Mouse (Mus musculus): ENCODE measurements around the gene Ddc. TPM values are rescaled to one million over a fixed set of nuclear protein-coding genes. Genes with fewer than 3 reads are reported as not detected.

Gene Ddc
- polyA plus RNA-seq, 1 experiment: 0.78 TPM

DNA sequence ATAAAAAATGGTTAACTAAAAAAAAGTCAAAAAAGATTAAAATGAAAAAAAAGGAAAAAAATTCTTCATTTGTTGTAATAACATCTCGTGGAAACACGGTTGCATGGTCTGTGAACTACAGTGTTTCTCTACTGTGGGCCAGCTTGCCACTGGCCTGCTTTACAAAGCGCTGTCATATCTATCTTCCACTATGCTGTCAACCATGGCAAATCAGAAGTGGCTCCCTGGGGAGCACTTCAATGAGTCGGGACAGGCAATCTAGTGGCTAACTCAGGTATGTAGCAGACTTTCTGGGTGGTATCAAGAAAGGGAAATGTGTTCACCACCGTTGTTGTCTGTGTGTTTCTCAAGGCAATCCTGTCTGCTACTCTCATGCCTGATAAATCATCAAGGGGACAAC is 33.7 kb upstream of the Ddc start:
- TF ChIP-seq POLR2A (IDR thresholded peaks at IDR 0.05; ENCODE audit: control insufficient read depth, extremely low read depth, insufficient read depth, low read length, poor library complexity) (no peak), CTCF (IDR thresholded peaks at IDR 0.05; ENCODE audit: borderline replicate concordance, control insufficient read depth, extremely low read depth, insufficient read depth, low read length, poor library complexity) (no peak)
- no peak overlapping the region for H3K27ac ChIP-seq (ENCODE audit: control insufficient read depth, insufficient read depth, low read length)
- no peaks in the 10 kb centered on the region for H3K4me1 ChIP-seq (replicated peaks; ENCODE audit: control insufficient read depth, insufficient read depth, low read length)
- no peak for DNase-seq
- H3K27me3 ChIP-seq (ENCODE audit: control insufficient read depth, insufficient read depth, low read length): no peaks in the 10 kb centered on the region
- no peaks in the 10 kb centered on the region for H3K36me3 ChIP-seq (ENCODE audit: control insufficient read depth, insufficient read depth, low read length)
- 90% methylated on average over 5 of the region's 5 CpGs for WGBS
- no peak overlapping the region for H3K4me3 ChIP-seq (ENCODE audit: control insufficient read depth, insufficient read depth, low read length)

GRCm38 (mm10) chr11:11930527-11930926 is 32.6 kb upstream of the Ddc start:
- H3K27ac ChIP-seq (ENCODE audit: control insufficient read depth, insufficient read depth, low read length): no peak overlapping the region
- H3K4me3 ChIP-seq (ENCODE audit: control insufficient read depth, insufficient read depth, low read length): no peak overlapping the region
- 92% methylated on average over 11 of the region's 11 CpGs for whole genome bisulfite sequencing
- H3K4me1 ChIP-seq (replicated peaks; ENCODE audit: control insufficient read depth, insufficient read depth, low read length): no peaks in the 10 kb centered on the region
- H3K36me3 ChIP-seq (ENCODE audit: control insufficient read depth, insufficient read depth, low read length): no peaks in the 10 kb centered on the region
- H3K27me3 ChIP-seq (ENCODE audit: control insufficient read depth, insufficient read depth, low read length): no peaks in the 10 kb centered on the region
- DNase-seq: no peak
- TF ChIP-seq POLR2A (IDR thresholded peaks at IDR 0.05; ENCODE audit: control insufficient read depth, extremely low read depth, insufficient read depth, low read length, poor library complexity) (no peak), CTCF (IDR thresholded peaks at IDR 0.05; ENCODE audit: borderline replicate concordance, control insufficient read depth, extremely low read depth, insufficient read depth, low read length, poor library complexity) (no peak)

DNA sequence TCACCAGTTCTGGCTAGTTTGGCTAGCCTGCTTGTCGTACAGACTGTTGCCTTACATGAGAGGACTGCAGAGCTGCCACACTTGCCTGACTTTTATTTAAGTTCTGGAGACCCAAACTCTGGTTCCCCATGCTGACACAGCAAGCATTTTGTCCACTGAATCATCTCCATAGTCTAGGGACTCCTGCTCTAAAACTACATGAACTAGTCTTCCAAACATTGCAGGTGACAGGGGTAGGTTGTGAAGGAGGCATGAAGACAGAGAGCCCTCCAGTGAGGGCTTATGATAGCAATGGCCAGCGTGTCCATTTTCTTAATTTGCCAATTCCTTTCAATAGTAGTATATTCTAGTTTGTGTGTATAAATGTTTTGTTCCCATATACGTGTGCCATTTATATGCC is 31.1 kb upstream of the Ddc start:
- no peak for TF ChIP-seq POLR2A (IDR thresholded peaks at IDR 0.05; ENCODE audit: control insufficient read depth, extremely low read depth, insufficient read depth, low read length, poor library complexity)
- no peak for TF ChIP-seq CTCF (IDR thresholded peaks at IDR 0.05; ENCODE audit: borderline replicate concordance, control insufficient read depth, extremely low read depth, insufficient read depth, low read length, poor library complexity)
- Histone ChIP-seq H3K4me1 (replicated peaks; ENCODE audit: control insufficient read depth, insufficient read depth, low read length) (no peaks in the 10 kb centered on the region), H3K4me3 (ENCODE audit: control insufficient read depth, insufficient read depth, low read length) (no peak overlapping the region), H3K27me3 (ENCODE audit: control insufficient read depth, insufficient read depth, low read length) (no peaks in the 10 kb centered on the region), H3K36me3 (ENCODE audit: control insufficient read depth, insufficient read depth, low read length) (no peaks in the 10 kb centered on the region), H3K27ac (ENCODE audit: control insufficient read depth, insufficient read depth, low read length) (no peak overlapping the region)
- 91% methylated on average over 3 of the region's 3 CpGs for WGBS
- no peak for DNase-seq

DNA sequence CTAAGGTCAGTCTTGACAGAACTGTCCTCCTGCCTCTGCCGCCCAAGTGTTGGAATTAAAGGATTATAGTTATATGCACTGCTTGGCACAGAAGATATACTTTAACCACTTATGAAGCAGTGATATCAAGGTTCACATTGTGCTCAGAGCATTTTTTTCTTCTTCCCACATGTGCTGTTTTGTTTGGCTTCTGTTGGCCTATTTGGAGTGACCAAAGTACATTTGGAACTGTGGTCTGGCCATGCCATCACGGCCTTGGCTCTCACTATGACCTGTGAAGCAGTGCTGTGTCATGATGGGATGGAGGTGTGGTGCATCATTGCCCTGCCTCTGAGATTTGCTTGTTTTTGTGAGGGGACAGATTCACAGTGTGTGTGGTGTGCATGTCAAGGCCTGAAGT is 30.6 kb upstream of the Ddc start:
- WGBS: 95% methylated on average over 2 of the region's 2 CpGs
- no peaks in the 10 kb centered on the region for H3K27me3 ChIP-seq (ENCODE audit: control insufficient read depth, insufficient read depth, low read length)
- no peak overlapping the region for H3K4me3 ChIP-seq (ENCODE audit: control insufficient read depth, insufficient read depth, low read length)
- TF ChIP-seq POLR2A (IDR thresholded peaks at IDR 0.05; ENCODE audit: control insufficient read depth, extremely low read depth, insufficient read depth, low read length, poor library complexity): no peak
- no peak for TF ChIP-seq CTCF (IDR thresholded peaks at IDR 0.05; ENCODE audit: borderline replicate concordance, control insufficient read depth, extremely low read depth, insufficient read depth, low read length, poor library complexity)
- no peaks in the 10 kb centered on the region for H3K4me1 ChIP-seq (replicated peaks; ENCODE audit: control insufficient read depth, insufficient read depth, low read length)
- H3K36me3 ChIP-seq (ENCODE audit: control insufficient read depth, insufficient read depth, low read length): no peaks in the 10 kb centered on the region
- no peak overlapping the region for H3K27ac ChIP-seq (ENCODE audit: control insufficient read depth, insufficient read depth, low read length)
- no peak for DNase-seq

DNA sequence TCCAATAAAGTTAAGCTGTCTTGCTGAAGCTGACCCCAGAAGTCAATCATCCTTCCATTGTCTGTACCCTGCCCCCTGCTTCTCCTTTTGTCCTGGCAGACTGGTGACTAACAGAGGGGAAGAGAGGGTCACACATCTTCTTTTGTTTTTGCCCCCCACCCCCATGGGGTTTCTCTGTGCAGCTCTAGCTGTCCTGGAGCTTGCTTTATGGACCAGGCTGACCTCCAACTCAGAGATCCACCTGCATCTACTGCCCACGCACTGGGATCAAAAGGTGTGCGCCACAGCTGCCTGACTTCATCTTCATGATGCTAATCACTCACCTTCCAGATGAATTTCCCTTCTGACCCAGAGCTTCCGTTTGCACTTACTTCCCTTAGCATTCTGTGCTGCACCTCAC is 26.0 kb upstream of the Ddc start:
- TF ChIP-seq CTCF (IDR thresholded peaks at IDR 0.05; ENCODE audit: borderline replicate concordance, control insufficient read depth, extremely low read depth, insufficient read depth, low read length, poor library complexity) (no peak), POLR2A (IDR thresholded peaks at IDR 0.05; ENCODE audit: control insufficient read depth, extremely low read depth, insufficient read depth, low read length, poor library complexity) (no peak)
- no peaks in the 10 kb centered on the region for H3K4me1 ChIP-seq (replicated peaks; ENCODE audit: control insufficient read depth, insufficient read depth, low read length)
- H3K27me3 ChIP-seq (ENCODE audit: control insufficient read depth, insufficient read depth, low read length): no peaks in the 10 kb centered on the region
- H3K27ac ChIP-seq (ENCODE audit: control insufficient read depth, insufficient read depth, low read length): no peak overlapping the region
- H3K4me3 ChIP-seq (ENCODE audit: control insufficient read depth, insufficient read depth, low read length): no peak overlapping the region
- DNase-seq: no peak
- no peaks in the 10 kb centered on the region for H3K36me3 ChIP-seq (ENCODE audit: control insufficient read depth, insufficient read depth, low read length)
- WGBS: 87% methylated on average over 3 of the region's 3 CpGs

DNA sequence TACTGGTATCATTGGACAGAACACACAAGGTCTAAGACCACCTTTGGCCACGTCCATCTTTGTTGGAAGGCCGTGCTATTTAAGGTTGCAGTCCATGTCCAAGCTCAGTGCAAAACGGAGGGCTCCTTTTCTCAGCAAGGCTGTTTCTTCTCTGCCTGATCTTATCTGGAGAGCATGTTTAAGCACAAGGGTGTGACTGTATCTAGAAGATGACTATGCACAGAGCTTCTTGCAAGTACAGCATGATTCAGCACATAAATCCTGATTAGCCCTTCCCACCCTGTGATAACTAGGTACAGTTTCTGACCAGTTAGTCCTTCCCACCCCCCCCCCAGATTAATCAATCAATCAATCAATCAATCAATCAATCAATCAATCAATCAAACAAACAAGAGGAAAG is 25.4 kb upstream of the Ddc start:
- no peak overlapping the region for H3K4me3 ChIP-seq (ENCODE audit: control insufficient read depth, insufficient read depth, low read length)
- H3K36me3 ChIP-seq (ENCODE audit: control insufficient read depth, insufficient read depth, low read length): no peaks in the 10 kb centered on the region
- no peak overlapping the region for H3K27ac ChIP-seq (ENCODE audit: control insufficient read depth, insufficient read depth, low read length)
- DNase-seq: no peak
- 79% methylated on average over 3 of the region's 3 CpGs for WGBS
- H3K27me3 ChIP-seq (ENCODE audit: control insufficient read depth, insufficient read depth, low read length): no peaks in the 10 kb centered on the region
- TF ChIP-seq CTCF (IDR thresholded peaks at IDR 0.05; ENCODE audit: borderline replicate concordance, control insufficient read depth, extremely low read depth, insufficient read depth, low read length, poor library complexity) (no peak), POLR2A (IDR thresholded peaks at IDR 0.05; ENCODE audit: control insufficient read depth, extremely low read depth, insufficient read depth, low read length, poor library complexity) (no peak)
- no peaks in the 10 kb centered on the region for H3K4me1 ChIP-seq (replicated peaks; ENCODE audit: control insufficient read depth, insufficient read depth, low read length)

DNA sequence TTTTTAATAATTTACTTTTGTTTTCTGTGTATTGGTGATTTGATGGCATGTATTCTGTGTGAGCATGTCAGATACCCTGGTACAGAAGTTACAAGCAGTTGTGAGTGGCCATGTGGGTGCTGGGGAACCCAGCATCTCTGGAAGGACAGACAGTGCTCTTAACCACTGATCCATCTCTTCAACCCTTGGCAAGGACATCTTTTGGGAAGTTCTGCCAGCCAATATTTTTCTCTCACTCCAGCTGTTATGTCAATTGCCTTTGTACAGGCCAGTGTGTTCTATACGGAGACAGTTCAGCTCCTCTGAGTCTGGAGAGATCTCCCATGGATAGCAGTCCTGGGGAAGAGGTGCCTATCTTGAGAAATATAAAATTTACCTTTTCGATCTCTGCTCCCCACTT is 24.2 kb upstream of the Ddc start:
- H3K4me1 ChIP-seq (replicated peaks; ENCODE audit: control insufficient read depth, insufficient read depth, low read length): no peaks in the 10 kb centered on the region
- H3K36me3 ChIP-seq (ENCODE audit: control insufficient read depth, insufficient read depth, low read length): no peaks in the 10 kb centered on the region
- 95% methylated on average over 2 of the region's 2 CpGs for WGBS
- H3K27ac ChIP-seq (ENCODE audit: control insufficient read depth, insufficient read depth, low read length): no peak overlapping the region
- TF ChIP-seq POLR2A (IDR thresholded peaks at IDR 0.05; ENCODE audit: control insufficient read depth, extremely low read depth, insufficient read depth, low read length, poor library complexity) (no peak), CTCF (IDR thresholded peaks at IDR 0.05; ENCODE audit: borderline replicate concordance, control insufficient read depth, extremely low read depth, insufficient read depth, low read length, poor library complexity) (no peak)
- no peaks in the 10 kb centered on the region for H3K27me3 ChIP-seq (ENCODE audit: control insufficient read depth, insufficient read depth, low read length)
- H3K4me3 ChIP-seq (ENCODE audit: control insufficient read depth, insufficient read depth, low read length): no peak overlapping the region
- no peak for DNase-seq
